In the genomic region with DNA sequence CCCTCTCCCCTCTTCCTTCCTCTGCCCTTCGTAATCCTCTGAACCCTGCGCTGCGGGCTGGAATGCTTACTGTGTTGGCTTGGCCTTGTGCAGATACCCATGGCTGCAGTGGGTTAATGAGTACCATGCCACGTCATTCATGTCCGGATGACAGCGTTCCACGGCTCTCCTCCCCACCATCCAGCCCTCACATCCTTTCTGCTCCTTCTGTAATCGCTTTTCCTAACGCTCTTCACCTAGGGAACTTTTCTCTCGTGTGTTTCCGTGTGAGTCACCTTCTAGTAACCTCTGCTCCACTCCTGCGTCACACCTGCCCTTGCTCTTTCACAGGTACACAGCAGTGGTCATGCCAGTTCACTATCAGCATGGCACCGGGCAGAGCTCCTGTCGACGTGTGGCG, we compare ENCODE assay signal across 26 mouse cellular contexts. TPM values are rescaled to one million over a fixed set of nuclear protein-coding genes. Genes with fewer than 3 reads are reported as not detected.
DNase-seq lines count a peak whose midpoint lies in the region; ATAC-seq and TF ChIP-seq lines count a peak whose summit lies in the region.
"Had no signal": no experiment of that assay in that cellular context is flagged by ENCODE, and none has a peak within 500 bp of the region (broad histone marks: within the 10 kb centered on the region; RNA-seq: fewer than 3 reads in every experiment).

No protein-coding gene starts in this region.

- no peaks in the 10 kb centered on the region for H3K4me1 ChIP-seq in kidney, postnatal 0 days (replicated peaks; ENCODE audit: insufficient read depth, low read length)
- no peaks in the 10 kb centered on the region for H3K4me1 ChIP-seq in stomach, embryonic 16.5 days (ENCODE audit: control insufficient read depth, insufficient read depth, low read length)
- H3K4me1 ChIP-seq: embryonic facial prominence, embryonic 10.5 days; limb, embryonic 10.5 days; neural tube, embryonic 12.5 days had no signal

- peak; percentile 74 for ATAC-seq in kidney, postnatal 0 days (replicated peaks; ENCODE audit: low FRiP score, low read depth)
- peak; percentile 59; the same call in 1 of the 2 replicates for ATAC-seq in stomach, embryonic 16.5 days (ENCODE audit: insufficient read depth, low FRiP score)

- 51% methylated on average over 16 of the region's 16 CpGs for WGBS in kidney, postnatal 0 days
- WGBS in stomach, embryonic 16.5 days: 59% methylated on average over 16 of the region's 16 CpGs

- no peak overlapping the region for H3K4me2 ChIP-seq in kidney, postnatal 0 days (ENCODE audit: low read length)
- no peak overlapping the region for H3K4me2 ChIP-seq in stomach, embryonic 16.5 days (ENCODE audit: low read depth, low read length)
- H3K4me2 ChIP-seq: heart, embryonic 15.5 days; neural tube, embryonic 12.5 days had no signal

- intact Hi-C loops in heart, postnatal 25 days (cut with DNase I): loop anchor here (10.0 kb wide), 1 partner anchor 1532 kb away; no protein-coding TSS in a partner anchor

- no peak overlapping the region for H3K9ac ChIP-seq in kidney, postnatal 0 days (ENCODE audit: low read depth, low read length)
- no peak overlapping the region for H3K9ac ChIP-seq in stomach, embryonic 16.5 days (ENCODE audit: low read length)
- H3K9ac ChIP-seq: heart, embryonic 15.5 days; neural tube, embryonic 12.5 days had no signal

- no peak overlapping the region for H3K4me3 ChIP-seq in kidney, postnatal 0 days (replicated peaks; ENCODE audit: low read depth, low read length)
- no peak overlapping the region for H3K4me3 ChIP-seq in stomach, embryonic 16.5 days (replicated peaks; ENCODE audit: low read length)
- H3K4me3 ChIP-seq: embryonic facial prominence, embryonic 10.5 days; heart, embryonic 15.5 days; left cerebral cortex, adult 2 months; limb, embryonic 10.5 days; neural tube, embryonic 12.5 days had no signal

- no peaks in the 10 kb centered on the region for H3K9me3 ChIP-seq in kidney, postnatal 0 days (replicated peaks; ENCODE audit: low read length)
- H3K9me3 ChIP-seq in stomach, embryonic 16.5 days (replicated peaks; ENCODE audit: control insufficient read depth, low read length): no peaks in the 10 kb centered on the region
- H3K9me3 ChIP-seq: embryonic facial prominence, embryonic 10.5 days; heart, embryonic 15.5 days; limb, embryonic 10.5 days; neural tube, embryonic 12.5 days had no signal

- no peak overlapping the region for H3K27ac ChIP-seq in kidney, postnatal 0 days
- no peak overlapping the region for H3K27ac ChIP-seq in stomach, embryonic 16.5 days (ENCODE audit: low read length)
- H3K27ac ChIP-seq: embryonic facial prominence, embryonic 10.5 days; heart, embryonic 15.5 days; left cerebral cortex, adult 2 months; limb, embryonic 10.5 days; neural tube, embryonic 12.5 days had no signal

- DNase-seq in R1 (ENCODE audit: low read depth, low spot score): peak; percentile 29
- peak; percentile 11 for DNase-seq in kidney, adult 18-20 months
- peak; percentile 31 for DNase-seq in kidney, postnatal 0 days (ENCODE audit: low spot score)
- DNase-seq in neural tube, embryonic 10.5 days (ENCODE audit: extremely low spot score, low spot score): no peak
- DNase-seq in heart, postnatal 25 days (ENCODE audit: low spot score): no peak
- no peak for DNase-seq in lung, postnatal 25 days (ENCODE audit: low spot score)
- DNase-seq: adrenal gland, adult 2 months; B cell, adult 2 months; cerebellum, adult 2 months; gastrocnemius, postnatal 25 days; layer of hippocampus, adult 9-11 months; lung, adult 18-20 months; lung, postnatal 14 days; right cerebral cortex, adult 18-20 months; thymus, adult 18-20 months; thymus, postnatal 4 days had no signal

- no peaks in the 10 kb centered on the region for H3K36me3 ChIP-seq in kidney, postnatal 0 days (ENCODE audit: insufficient read depth, low read length)
- no peaks in the 10 kb centered on the region for H3K36me3 ChIP-seq in stomach, embryonic 16.5 days (ENCODE audit: control insufficient read depth, insufficient read depth, low read length)
- H3K36me3 ChIP-seq: embryonic facial prominence, embryonic 10.5 days; heart, embryonic 15.5 days; limb, embryonic 10.5 days; neural tube, embryonic 12.5 days had no signal

- no peak for TF ChIP-seq CTCF in kidney, postnatal 0 days (IDR thresholded peaks at IDR 0.05; ENCODE audit: low read depth)

- no peaks in the 10 kb centered on the region for H3K27me3 ChIP-seq in kidney, postnatal 0 days (ENCODE audit: insufficient read depth, low read length)
- no peaks in the 10 kb centered on the region for H3K27me3 ChIP-seq in stomach, embryonic 16.5 days (ENCODE audit: control insufficient read depth, insufficient read depth, low read length)
- H3K27me3 ChIP-seq: heart, embryonic 15.5 days; neural tube, embryonic 12.5 days had no signal

RNA-seq across cellular contexts. Expression of a gene that starts 53.2 kb away (rescaled TPM):
- polyA plus RNA-seq in kidney, postnatal 0 days (2015; fragmentation: Nextera tagmentation; extraction: Ambion mirVana): 0.08 TPM in 1 of 2 replicates, not detected in the other
- not detected in 2 replicates for polyA plus RNA-seq in stomach, embryonic 16.5 days (2015; fragmentation: Nextera tagmentation; extraction: Ambion mirVana)
- not detected for total RNA-seq in heart, postnatal 25 days (2021)
- total RNA-seq: adrenal gland, adult 2 months; common myeloid progenitor, adult 5-6 weeks; gastrocnemius, postnatal 25 days; heart, adult 8-10 months; liver, adult 2 months had no signal
- polyA plus RNA-seq: embryonic facial prominence, embryonic 10.5 days; heart, embryonic 15.5 days; hindbrain, embryonic 11.5 days; limb, embryonic 10.5 days; liver, adult 2 months; neural tube, embryonic 12.5 days had no signal

Comparison
In these comparisons a context has a peak if more than half of its experiments do, and no peak if none do; other contexts are left out.
1. DNase-seq: peak in R1 (single experiment), kidney, adult 18-20 months (single experiment) and kidney, postnatal 0 days (single experiment); none in neural tube, embryonic 10.5 days (single experiment), heart, postnatal 25 days (single experiment) and lung, postnatal 25 days (single experiment).